14 mouse cellular contexts compared by ENCODE assay signal in the genomic region with DNA sequence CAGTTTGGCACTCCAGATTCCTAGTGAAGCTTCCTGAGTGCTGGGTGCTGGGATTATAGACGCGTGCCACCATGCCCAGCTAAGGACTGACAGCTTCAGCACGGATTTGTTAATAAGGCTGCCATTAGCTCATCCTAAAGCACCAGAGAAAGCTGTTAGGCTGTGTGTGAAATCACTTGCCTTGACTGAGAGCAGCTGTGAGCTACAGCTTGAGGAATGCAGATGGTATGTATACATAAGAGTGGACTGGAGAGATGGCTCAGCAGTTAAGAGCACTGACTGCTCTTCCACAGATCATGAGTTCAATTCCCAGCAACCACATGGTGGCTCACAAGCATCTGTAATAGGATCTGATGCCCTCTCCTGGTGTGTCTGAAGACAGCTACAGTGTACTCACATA. TPM values are rescaled to one million over a fixed set of nuclear protein-coding genes. Genes with fewer than 3 reads are reported as not detected.
"Had no signal": no experiment of that assay in that cellular context is flagged by ENCODE, and none has a peak within 500 bp of the region (broad histone marks: within the 10 kb centered on the region; RNA-seq: fewer than 3 reads in every experiment).

No protein-coding gene starts in this region.

- H3K4me3 ChIP-seq: limb, embryonic 15.5 days; liver, embryonic 12.5 days; midbrain, embryonic 12.5 days; myocyte; neural tube, embryonic 15.5 days; stomach, embryonic 15.5 days had no signal

- H3K4me1 ChIP-seq: limb, embryonic 15.5 days; liver, embryonic 12.5 days; midbrain, embryonic 12.5 days; neural tube, embryonic 15.5 days; stomach, embryonic 15.5 days had no signal

- H3K9me3 ChIP-seq: limb, embryonic 15.5 days; liver, embryonic 12.5 days; midbrain, embryonic 12.5 days; neural tube, embryonic 15.5 days; stomach, embryonic 15.5 days had no signal

- H3K27me3 ChIP-seq: limb, embryonic 15.5 days; liver, embryonic 12.5 days; midbrain, embryonic 12.5 days; neural tube, embryonic 15.5 days; stomach, embryonic 15.5 days had no signal

- DNase-seq: kidney, adult 11 months; kidney, adult 9 months; kidney, postnatal 14 days; layer of hippocampus, postnatal 36 days; lung, postnatal 10 days; right cerebral cortex, postnatal 14 days; thymus, postnatal 4 days had no signal

- ATAC-seq: liver, embryonic 12.5 days had no signal

- H3K36me3 ChIP-seq: liver, embryonic 12.5 days; stomach, embryonic 15.5 days had no signal

- H3K4me2 ChIP-seq: limb, embryonic 15.5 days; liver, embryonic 12.5 days; midbrain, embryonic 12.5 days; neural tube, embryonic 15.5 days; stomach, embryonic 15.5 days had no signal

- H3K27ac ChIP-seq: limb, embryonic 15.5 days; liver, embryonic 12.5 days; midbrain, embryonic 12.5 days; neural tube, embryonic 15.5 days; stomach, embryonic 15.5 days had no signal

- H3K9ac ChIP-seq: limb, embryonic 15.5 days; liver, embryonic 12.5 days; midbrain, embryonic 12.5 days; neural tube, embryonic 15.5 days; stomach, embryonic 15.5 days had no signal

RNA-seq across cellular contexts. Expression of gene Scrn1, which starts 51.1 kb away (rescaled TPM):
- total RNA-seq: megakaryocyte-erythroid progenitor cell, adult 5-6 weeks had no signal
